ENCODE assay signal across 8 mouse cellular contexts in genomic region chr17:34118873-34119248, GRCm38 (mm10). TPM values are rescaled to one million over a fixed set of nuclear protein-coding genes. Genes with fewer than 3 reads are reported as not detected.
A peak's percentile ranks its signal among the peaks of the same experiment; 100 is the strongest.
DNase-seq lines count a peak whose midpoint lies in the region; ATAC-seq and TF ChIP-seq lines count a peak whose summit lies in the region.

No protein-coding gene starts in this region.

- 0% methylated on average over 38 of the region's 38 CpGs for WGBS in limb, embryonic 15.5 days
- under 1% methylated on average over 36 of the region's 38 CpGs for WGBS in stomach, postnatal 0 days

- H3K27ac ChIP-seq in testis, adult 2 months (ENCODE audit: control insufficient read depth, insufficient read depth, low read depth, low read length) = peak overlapping the region; percentile 95
- peak overlapping the region; percentile 99 for H3K27ac ChIP-seq in limb, embryonic 15.5 days
- peak overlapping the region; percentile 100 for H3K27ac ChIP-seq in stomach, postnatal 0 days (replicated peaks)

- H3K9ac ChIP-seq in limb, embryonic 15.5 days = peak overlapping the region; percentile 69
- peak overlapping the region; percentile 83 for H3K9ac ChIP-seq in stomach, postnatal 0 days (ENCODE audit: low read length)

- H3K4me2 ChIP-seq in limb, embryonic 15.5 days = peak overlapping the region; percentile 83
- H3K4me2 ChIP-seq in stomach, postnatal 0 days (replicated peaks; ENCODE audit: low read depth) = peak overlapping the region; percentile 84

- no peak for TF ChIP-seq CTCF in testis, adult 2 months (IDR thresholded peaks at IDR 0.05; ENCODE audit: control insufficient read depth, insufficient read depth, insufficient replicate concordance, low read depth, low read length)
- TF ChIP-seq CTCF in stomach, postnatal 0 days (IDR thresholded peaks at IDR 0.05; ENCODE audit: low read depth) = no peak

- TF ChIP-seq POLR2A in testis, adult 2 months (IDR thresholded peaks at IDR 0.05; ENCODE audit: control insufficient read depth, low read depth, low read length) = no peak

- no peaks in the 10 kb centered on the region for H3K27me3 ChIP-seq in testis, adult 2 months (ENCODE audit: control insufficient read depth, insufficient read depth, low read length)
- H3K27me3 ChIP-seq in limb, embryonic 15.5 days = no peaks in the 10 kb centered on the region
- no peaks in the 10 kb centered on the region for H3K27me3 ChIP-seq in stomach, postnatal 0 days (ENCODE audit: control insufficient read depth, insufficient read depth, low read length)

- TF ChIP-seq EP300 in stomach, postnatal 0 days (optimal IDR thresholded peaks at IDR 0.05) = no peak

- DNase-seq in frontal cortex, postnatal 36 days (ENCODE audit: low spot score in 2 of 2) = no peak
- no peak for DNase-seq in testis, postnatal 10 days (ENCODE audit: low spot score)
- no peak for DNase-seq in stomach, postnatal 0 days (ENCODE audit: low spot score)
- DNase-seq in cerebellum, adult 9-11 months = no peak
- DNase-seq in embryo, embryonic 11 days = no peak

- peaks cover 14% of the 10 kb centered on the region for H3K36me3 ChIP-seq in testis, adult 2 months (ENCODE audit: control insufficient read depth, insufficient read depth, low read length)
- H3K36me3 ChIP-seq in limb, embryonic 15.5 days = peaks cover 41% of the 10 kb centered on the region
- H3K36me3 ChIP-seq in stomach, postnatal 0 days (ENCODE audit: control insufficient read depth, insufficient read depth, low read length) = peaks cover 29% of the 10 kb centered on the region

- peak overlapping the region; percentile 96 for H3K4me3 ChIP-seq in testis, adult 2 months (ENCODE audit: control insufficient read depth, low read depth, low read length)
- H3K4me3 ChIP-seq in limb, embryonic 15.5 days = peak overlapping the region; percentile 81
- peak overlapping the region; percentile 94 for H3K4me3 ChIP-seq in stomach, postnatal 0 days (ENCODE audit: low read depth, low read length)

- ATAC-seq in frontal cortex, adult (ENCODE audit: low TSS enrichment) = peak; percentile 2; the same call in 1 of the 2 replicates
- no peak; the same call in 1 of the 2 replicates for ATAC-seq in limb, embryonic 15.5 days (ENCODE audit: insufficient number of reproducible peaks, low FRiP score, low TSS enrichment, low read depth)
- ATAC-seq in stomach, postnatal 0 days (ENCODE audit: low FRiP score, low TSS enrichment) = no peak; the same call in 1 of the 2 replicates

- H3K9me3 ChIP-seq in limb, embryonic 15.5 days = no peaks in the 10 kb centered on the region
- no peaks in the 10 kb centered on the region for H3K9me3 ChIP-seq in stomach, postnatal 0 days (ENCODE audit: control insufficient read depth, low read length)

- H3K4me1 ChIP-seq in testis, adult 2 months (ENCODE audit: control insufficient read depth, insufficient read depth, low read length) = peaks cover 14% of the 10 kb centered on the region
- peaks cover 29% of the 10 kb centered on the region for H3K4me1 ChIP-seq in limb, embryonic 15.5 days
- peaks cover 2% of the 10 kb centered on the region; the same call in 1 of the 2 replicates for H3K4me1 ChIP-seq in stomach, postnatal 0 days (replicated peaks; ENCODE audit: control insufficient read depth, insufficient read depth)

RNA-seq across cellular contexts. Expression of gene H2-DMa, which starts 0.5 kb away (rescaled TPM):
- polyA plus RNA-seq in testis, adult 2 months (2012; rRNA removed) = 33.8 and 40.7 TPM in 2 replicates
- polyA plus RNA-seq in limb, embryonic 15.5 days (2015; fragmentation: Nextera tagmentation; extraction: Ambion mirVana) = 13.4 and 15.2 TPM in 2 replicates
- polyA plus RNA-seq in stomach, postnatal 0 days (2015; fragmentation: Nextera tagmentation; extraction: Ambion mirVana) = 9.1 and 9.5 TPM in 2 replicates

RNA-seq across cellular contexts. Expression of gene Brd2, which starts 3.6 kb away (rescaled TPM):
- polyA plus RNA-seq in testis, adult 2 months (2012; rRNA removed) = 164 and 178 TPM in 2 replicates
- polyA plus RNA-seq in limb, embryonic 15.5 days (2015; fragmentation: Nextera tagmentation; extraction: Ambion mirVana) = 104 and 112 TPM in 2 replicates
- polyA plus RNA-seq in stomach, postnatal 0 days (2015; fragmentation: Nextera tagmentation; extraction: Ambion mirVana) = 45.0 and 48.1 TPM in 2 replicates

RNA-seq across cellular contexts. Expression of gene H2-DMb2, which starts 24.2 kb away (rescaled TPM):
- polyA plus RNA-seq in testis, adult 2 months (2012; rRNA removed) = 0.27 and 0.41 TPM in 2 replicates
- polyA plus RNA-seq in limb, embryonic 15.5 days (2015; fragmentation: Nextera tagmentation; extraction: Ambion mirVana) = 0.37 and 0.38 TPM in 2 replicates
- 0.45 and 0.53 TPM in 2 replicates for polyA plus RNA-seq in stomach, postnatal 0 days (2015; fragmentation: Nextera tagmentation; extraction: Ambion mirVana)

RNA-seq across cellular contexts. Expression of gene H2-Oa, which starts 26.7 kb away (rescaled TPM):
- 0.10 and 0.22 TPM in 2 replicates for polyA plus RNA-seq in testis, adult 2 months (2012; rRNA removed)
- 0.61 and 0.79 TPM in 2 replicates for polyA plus RNA-seq in limb, embryonic 15.5 days (2015; fragmentation: Nextera tagmentation; extraction: Ambion mirVana)
- 0.25 and 0.29 TPM in 2 replicates for polyA plus RNA-seq in stomach, postnatal 0 days (2015; fragmentation: Nextera tagmentation; extraction: Ambion mirVana)

RNA-seq across cellular contexts. Expression of gene H2-DMb1, which starts 34.0 kb away (rescaled TPM):
- 8.0 and 9.5 TPM in 2 replicates for polyA plus RNA-seq in testis, adult 2 months (2012; rRNA removed)
- polyA plus RNA-seq in limb, embryonic 15.5 days (2015; fragmentation: Nextera tagmentation; extraction: Ambion mirVana) = 2.6 and 3.3 TPM in 2 replicates
- 2.1 and 2.6 TPM in 2 replicates for polyA plus RNA-seq in stomach, postnatal 0 days (2015; fragmentation: Nextera tagmentation; extraction: Ambion mirVana)
